Mouse (Mus musculus): ENCODE results near the gene Garem2. TPM values are rescaled to one million over a fixed set of nuclear protein-coding genes. Genes with fewer than 3 reads are reported as not detected.

Gene Garem2
- polyA plus RNA-seq, 1 experiment from 2014 or later, result 13.4 TPM

GRCm38 (mm10) chr5:30109899-30110298 is 4.9 kb downstream of the Garem2 start:
- Histone ChIP-seq H3K36me3 (replicated peaks; ENCODE audit: control insufficient read depth, insufficient read depth) (no peaks in the 10 kb centered on the region), H3K4me1 (replicated peaks; ENCODE audit: control insufficient read depth, insufficient read depth, low read length) (peaks cover 48% of the 10 kb centered on the region), H3K4me2 (replicated peaks) (peak overlapping the region; percentile 42), H3K9me3 (ENCODE audit: control insufficient read depth, low read length) (no peaks in the 10 kb centered on the region), H3K27ac (no peak overlapping the region), H3K9ac (no peak overlapping the region), H3K4me3 (replicated peaks; ENCODE audit: low read length) (no peak overlapping the region), H3K27me3 (ENCODE audit: control insufficient read depth, insufficient read depth, low read length) (peaks cover 10% of the 10 kb centered on the region; the same call in 1 of the 2 replicates)
- DNase-seq (ENCODE audit: low spot score) (no peak), ATAC-seq (ENCODE audit: low FRiP score) (no peak)
- 38% methylated on average over 2 of the region's 2 CpGs for WGBS

- DNase-seq (ENCODE audit: low spot score) (peak; percentile 33), ATAC-seq (ENCODE audit: low FRiP score) (no peak)
- peak overlapping the region; percentile 42 for H3K4me2 ChIP-seq (replicated peaks)
- no peak overlapping the region for H3K9ac ChIP-seq
- 0 out of 2 replicates have a peak, but pooled peaks cover 2% of the 10 kb centered on the region for H3K36me3 ChIP-seq (replicated peaks; ENCODE audit: control insufficient read depth, insufficient read depth)
- H3K4me3 ChIP-seq (replicated peaks; ENCODE audit: low read length), result 0 out of 2 replicates have a peak overlapping the region, but pooled peaks have one; percentile 1
- 5% methylated on average over 22 of the region's 22 CpGs for WGBS
- H3K27ac ChIP-seq, result peak overlapping the region; percentile 57; the same call in 1 of the 2 replicates
- H3K9me3 ChIP-seq (ENCODE audit: control insufficient read depth, low read length), result no peaks in the 10 kb centered on the region
- H3K4me1 ChIP-seq (replicated peaks; ENCODE audit: control insufficient read depth, insufficient read depth, low read length), result peaks cover 48% of the 10 kb centered on the region
- H3K27me3 ChIP-seq (ENCODE audit: control insufficient read depth, insufficient read depth, low read length), result peaks cover 10% of the 10 kb centered on the region; the same call in 1 of the 2 replicates
Observed at GRCm38 (mm10) chr5:30110371-30111060, 5.6 kb downstream of the Garem2 start.

- Histone ChIP-seq H3K9me3 (ENCODE audit: control insufficient read depth, low read length) (no peaks in the 10 kb centered on the region), H3K36me3 (replicated peaks; ENCODE audit: control insufficient read depth, insufficient read depth) (0 out of 2 replicates have a peak, but pooled peaks cover 8% of the 10 kb centered on the region), H3K27me3 (ENCODE audit: control insufficient read depth, insufficient read depth, low read length) (peaks cover 10% of the 10 kb centered on the region; the same call in 1 of the 2 replicates), H3K4me1 (replicated peaks; ENCODE audit: control insufficient read depth, insufficient read depth, low read length) (peaks cover 45% of the 10 kb centered on the region), H3K4me2 (replicated peaks) (peak overlapping the region; percentile 42), H3K9ac (no peak overlapping the region), H3K27ac (peak overlapping the region; percentile 57; the same call in 1 of the 2 replicates), H3K4me3 (replicated peaks; ENCODE audit: low read length) (0 out of 2 replicates have a peak overlapping the region, but pooled peaks have one; percentile 1)
- ATAC-seq (ENCODE audit: low FRiP score) (peak; percentile 25), DNase-seq (ENCODE audit: low spot score) (peak; percentile 69)
- WGBS, result 3% methylated on average over 18 of the region's 18 CpGs
Observed at GRCm38 (mm10) chr5:30111126-30111525, 6.2 kb downstream of the Garem2 start.

- DNase-seq (ENCODE audit: low spot score) (no peak), ATAC-seq (ENCODE audit: low FRiP score) (no peak)
- Histone ChIP-seq H3K36me3 (replicated peaks; ENCODE audit: control insufficient read depth, insufficient read depth) (peaks cover 14% of the 10 kb centered on the region), H3K4me3 (replicated peaks; ENCODE audit: low read length) (no peak overlapping the region), H3K4me1 (replicated peaks; ENCODE audit: control insufficient read depth, insufficient read depth, low read length) (peaks cover 38% of the 10 kb centered on the region), H3K27me3 (ENCODE audit: control insufficient read depth, insufficient read depth, low read length) (peaks cover 10% of the 10 kb centered on the region; the same call in 1 of the 2 replicates), H3K27ac (no peak overlapping the region), H3K9me3 (ENCODE audit: control insufficient read depth, low read length) (no peaks in the 10 kb centered on the region), H3K4me2 (replicated peaks) (peak overlapping the region; percentile 42; the same call in 1 of the 2 replicates), H3K9ac (no peak overlapping the region)
- WGBS, result 55% methylated on average over 3 of the region's 3 CpGs
Observed at GRCm38 (mm10) chr5:30111771-30112170, 6.8 kb downstream of the Garem2 start.

- Histone ChIP-seq H3K4me3 (replicated peaks; ENCODE audit: low read length) (no peak overlapping the region), H3K9ac (no peak overlapping the region), H3K4me2 (replicated peaks) (no peak overlapping the region), H3K27me3 (ENCODE audit: control insufficient read depth, insufficient read depth, low read length) (peaks cover 10% of the 10 kb centered on the region; the same call in 1 of the 2 replicates), H3K9me3 (ENCODE audit: control insufficient read depth, low read length) (no peaks in the 10 kb centered on the region), H3K27ac (no peak overlapping the region), H3K4me1 (replicated peaks; ENCODE audit: control insufficient read depth, insufficient read depth, low read length) (peaks cover 30% of the 10 kb centered on the region), H3K36me3 (replicated peaks; ENCODE audit: control insufficient read depth, insufficient read depth) (peaks cover 23% of the 10 kb centered on the region)
- ATAC-seq (ENCODE audit: low FRiP score) (no peak), DNase-seq (ENCODE audit: low spot score) (no peak)
- WGBS, result 77% methylated on average over 3 of the region's 3 CpGs
Observed at GRCm38 (mm10) chr5:30112533-30113068, 7.6 kb downstream of the Garem2 start.

GRCm38 (mm10) chr5:30113881-30114760 is 9.2 kb downstream of the Garem2 start:
- Histone ChIP-seq H3K27ac (no peak overlapping the region), H3K9ac (peak overlapping the region; percentile 60), H3K4me2 (replicated peaks) (peak overlapping the region; percentile 72), H3K4me1 (replicated peaks; ENCODE audit: control insufficient read depth, insufficient read depth, low read length) (peaks cover 22% of the 10 kb centered on the region), H3K27me3 (ENCODE audit: control insufficient read depth, insufficient read depth, low read length) (peaks cover 10% of the 10 kb centered on the region; the same call in 1 of the 2 replicates), H3K36me3 (replicated peaks; ENCODE audit: control insufficient read depth, insufficient read depth) (peaks cover 38% of the 10 kb centered on the region), H3K9me3 (ENCODE audit: control insufficient read depth, low read length) (no peaks in the 10 kb centered on the region), H3K4me3 (replicated peaks; ENCODE audit: low read length) (peak overlapping the region; percentile 48)
- peak; percentile 88 for DNase-seq (ENCODE audit: low spot score)
- ATAC-seq (ENCODE audit: low FRiP score), result peak; percentile 84
- 2% methylated on average over 97 of the region's 103 CpGs for WGBS

GRCm38 (mm10) chr5:30114761-30115140 is 9.8 kb downstream of the Garem2 start:
- Histone ChIP-seq H3K9ac (peak overlapping the region; percentile 60), H3K9me3 (ENCODE audit: control insufficient read depth, low read length) (no peaks in the 10 kb centered on the region), H3K27me3 (ENCODE audit: control insufficient read depth, insufficient read depth, low read length) (peaks cover 10% of the 10 kb centered on the region; the same call in 1 of the 2 replicates), H3K4me3 (replicated peaks; ENCODE audit: low read length) (peak overlapping the region; percentile 48), H3K36me3 (replicated peaks; ENCODE audit: control insufficient read depth, insufficient read depth) (peaks cover 44% of the 10 kb centered on the region), H3K27ac (no peak overlapping the region), H3K4me2 (replicated peaks) (peak overlapping the region; percentile 72), H3K4me1 (replicated peaks; ENCODE audit: control insufficient read depth, insufficient read depth, low read length) (peaks cover 22% of the 10 kb centered on the region)
- ATAC-seq (ENCODE audit: low FRiP score) (no peak), DNase-seq (ENCODE audit: low spot score) (no peak)
- WGBS, result 5% methylated on average over 28 of the region's 28 CpGs

GRCm38 (mm10) chr5:30115718-30116117 is 10.8 kb downstream of the Garem2 start:
- Histone ChIP-seq H3K4me3 (replicated peaks; ENCODE audit: low read length) (no peak overlapping the region), H3K9me3 (ENCODE audit: control insufficient read depth, low read length) (no peaks in the 10 kb centered on the region), H3K4me2 (replicated peaks) (no peak overlapping the region), H3K9ac (no peak overlapping the region), H3K36me3 (replicated peaks; ENCODE audit: control insufficient read depth, insufficient read depth) (peaks cover 54% of the 10 kb centered on the region), H3K4me1 (replicated peaks; ENCODE audit: control insufficient read depth, insufficient read depth, low read length) (peaks cover 14% of the 10 kb centered on the region), H3K27me3 (ENCODE audit: control insufficient read depth, insufficient read depth, low read length) (peaks cover 10% of the 10 kb centered on the region; the same call in 1 of the 2 replicates), H3K27ac (no peak overlapping the region)
- DNase-seq (ENCODE audit: low spot score), result no peak
- 37% methylated on average over 10 of the region's 10 CpGs for WGBS
- ATAC-seq (ENCODE audit: low FRiP score), result no peak

Measured in hindbrain, embryonic 14.5 days (tissue).